Mouse (Mus musculus): ENCODE measurements at regions not wholly inside any gene's neighbourhood (a gene's known extent, or its start where the extent isn't known, plus 50 kb on each side); places are given as distances from the start of the nearest gene placed in this dataset.

DNA sequence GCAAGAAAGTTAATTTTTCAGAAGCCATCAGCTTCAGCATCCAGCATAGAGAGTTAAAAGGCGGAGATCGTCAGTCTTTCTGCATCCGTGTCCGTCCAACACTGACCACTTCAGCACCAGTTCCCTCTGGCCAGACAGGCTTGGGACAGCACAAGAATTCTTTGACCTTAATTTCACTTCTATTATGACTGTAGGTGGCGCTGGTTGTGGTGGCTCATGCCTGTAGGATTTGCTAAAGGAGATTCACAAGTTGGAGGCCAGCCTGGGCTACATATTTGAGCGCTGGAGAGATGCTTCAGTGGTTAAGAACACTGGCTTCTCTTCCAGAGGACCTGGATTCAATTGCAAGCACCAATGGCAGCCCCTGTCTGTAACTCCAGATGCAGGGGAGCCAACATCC lies 66.0 kb downstream of the Amer2 start:
- ATAC-seq (ENCODE audit: poor library complexity, severe bottlenecking) = no peak

GRCm38 (mm10) chr14:60443821-60444551 lies 70.9 kb downstream of the Amer2 start:
- ATAC-seq (ENCODE audit: poor library complexity, severe bottlenecking) = peak; percentile 95

- ATAC-seq (ENCODE audit: poor library complexity, severe bottlenecking) = peak; percentile 33
Observed at GRCm38 (mm10) chr14:60444552-60444937, 71.5 kb downstream of the Amer2 start.

DNA sequence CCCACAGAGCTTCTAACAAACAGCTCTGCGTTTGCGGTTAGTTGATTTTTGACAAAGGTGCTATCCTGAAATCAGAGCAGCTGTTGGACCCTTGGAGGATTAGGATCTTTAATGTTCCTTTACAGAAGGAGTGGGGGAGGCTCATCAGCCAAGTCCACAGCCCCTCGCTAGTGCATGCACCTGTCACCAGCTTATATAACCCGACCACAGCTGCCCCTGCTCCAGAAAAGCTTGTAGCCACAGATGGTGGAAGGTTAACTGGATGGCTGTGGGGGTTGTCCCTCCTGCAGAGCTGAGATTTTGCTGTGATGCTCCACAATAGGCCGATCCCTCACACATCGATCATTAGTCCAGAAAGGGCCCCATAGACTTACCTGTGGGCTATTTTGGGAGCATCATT lies 73.0 kb downstream of the Amer2 start:
- ATAC-seq (ENCODE audit: poor library complexity, severe bottlenecking) = no peak

DNA sequence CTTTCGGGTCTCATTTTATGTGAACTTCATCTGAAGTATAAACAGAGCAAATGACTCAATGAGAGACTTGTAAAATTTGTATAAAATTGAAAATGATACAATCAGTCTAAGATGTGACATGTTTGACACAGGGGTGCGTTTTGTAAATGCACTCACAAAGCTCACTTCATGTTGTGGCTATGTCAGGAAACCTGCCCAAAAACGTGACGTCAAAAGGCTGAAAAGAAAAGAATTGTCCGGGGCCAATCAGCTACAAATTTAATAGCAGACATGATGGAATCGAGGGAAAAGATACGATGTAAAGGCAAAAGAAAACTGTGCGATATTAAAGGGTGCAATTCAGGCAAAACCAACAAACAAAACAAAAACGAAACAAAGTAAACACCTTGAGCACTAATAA lies 78.2 kb downstream of the Amer2 start:
- no peak for ATAC-seq (ENCODE audit: poor library complexity, severe bottlenecking)

DNA sequence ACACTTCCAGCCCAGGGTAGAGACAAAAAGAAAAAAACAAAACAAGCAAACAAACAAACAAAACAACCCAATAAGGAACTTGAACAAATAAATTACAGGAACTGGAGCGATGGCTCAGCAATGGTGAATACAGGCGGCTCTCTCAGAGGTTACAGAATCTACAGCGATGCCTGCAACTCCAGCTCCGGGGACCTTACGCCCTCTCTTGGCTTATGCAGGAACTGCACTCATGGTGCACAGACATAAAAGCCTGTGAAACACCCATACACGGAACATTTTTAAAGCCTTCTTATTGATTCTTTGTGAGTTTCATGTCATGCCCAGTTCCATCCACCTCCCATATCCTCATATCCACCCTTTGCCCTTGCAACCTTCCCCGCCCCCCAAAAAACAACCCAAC lies 78.6 kb downstream of the Amer2 start:
- ATAC-seq (ENCODE audit: poor library complexity, severe bottlenecking) = peak; percentile 96

GRCm38 (mm10) chr14:60456767-60457166 lies 83.7 kb downstream of the Amer2 start:
- no peak for ATAC-seq (ENCODE audit: poor library complexity, severe bottlenecking)

GRCm38 (mm10) chr14:60484996-60485888 lies 112.2 kb downstream of the Amer2 start:
- peak; percentile 80 for ATAC-seq (ENCODE audit: poor library complexity, severe bottlenecking)

DNA sequence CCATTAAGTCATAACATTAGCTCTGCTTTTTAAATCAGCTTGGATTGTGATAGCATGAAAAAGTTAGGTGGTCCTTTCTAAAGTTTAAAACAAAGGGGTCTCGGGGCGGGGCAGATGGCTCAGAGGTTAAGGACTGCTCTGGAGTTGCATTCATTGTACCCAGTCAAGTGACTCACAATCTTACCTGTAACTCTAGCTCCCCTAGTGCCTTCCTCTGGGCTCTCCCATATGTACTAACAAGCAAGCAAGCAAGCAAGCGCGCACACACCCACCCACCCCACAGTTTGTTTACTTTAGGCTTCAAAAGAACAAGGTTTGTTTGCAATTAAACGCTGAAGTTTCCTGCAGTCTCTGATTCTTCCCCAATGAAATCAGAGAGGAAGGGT lies 112.8 kb downstream of the Amer2 start:
- ATAC-seq (ENCODE audit: poor library complexity, severe bottlenecking) = peak; percentile 62

- no peak for ATAC-seq (ENCODE audit: poor library complexity, severe bottlenecking)
Observed at GRCm38 (mm10) chr14:60486278-60486935, 113.3 kb downstream of the Amer2 start.

GRCm38 (mm10) chr14:60489111-60489510 lies 116.1 kb downstream of the Amer2 start:
- no peak for ATAC-seq (ENCODE audit: poor library complexity, severe bottlenecking)

DNA sequence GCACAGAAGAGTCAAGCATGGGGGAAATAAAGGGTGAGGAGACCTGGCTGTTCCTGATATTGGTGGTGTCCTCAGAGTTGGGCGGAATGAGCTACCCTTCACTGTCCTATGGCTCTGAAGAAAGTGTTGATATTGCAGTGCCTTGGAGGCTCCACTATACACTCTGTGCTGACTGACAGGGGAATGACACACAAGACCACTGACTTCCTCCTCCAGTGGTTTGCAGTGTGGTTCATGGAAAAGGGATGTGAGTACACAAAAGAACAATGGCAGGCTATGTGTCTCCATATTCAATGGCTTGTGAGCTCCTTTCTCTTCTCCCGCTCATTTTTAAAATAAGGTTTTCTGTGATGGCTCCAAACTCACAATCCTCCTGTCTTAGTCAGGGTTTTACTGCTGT lies 117.8 kb downstream of the Amer2 start:
- ATAC-seq (ENCODE audit: poor library complexity, severe bottlenecking) = peak; percentile 40; the same call in 1 of the 2 replicates

DNA sequence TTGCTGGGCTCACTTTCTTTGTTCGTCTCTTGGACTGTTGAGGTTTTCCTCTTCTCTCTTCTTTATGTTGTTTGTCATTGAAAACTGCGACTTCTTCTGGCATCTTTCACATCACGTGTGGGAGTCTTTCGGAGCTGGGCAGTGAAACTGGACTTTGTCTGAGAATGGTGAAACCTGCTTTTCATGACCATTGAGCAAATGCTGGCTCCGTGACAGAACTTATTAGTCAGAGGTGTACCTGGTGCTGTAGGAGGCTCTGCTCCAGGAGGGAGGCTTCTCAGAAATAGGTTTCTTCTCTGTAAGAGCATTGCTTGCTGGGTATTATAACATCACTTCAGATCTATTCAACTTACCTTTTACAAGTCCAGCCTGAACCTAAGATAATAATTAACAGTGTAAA lies 122.4 kb downstream of the Amer2 start:
- no peak for ATAC-seq (ENCODE audit: poor library complexity, severe bottlenecking)

DNA sequence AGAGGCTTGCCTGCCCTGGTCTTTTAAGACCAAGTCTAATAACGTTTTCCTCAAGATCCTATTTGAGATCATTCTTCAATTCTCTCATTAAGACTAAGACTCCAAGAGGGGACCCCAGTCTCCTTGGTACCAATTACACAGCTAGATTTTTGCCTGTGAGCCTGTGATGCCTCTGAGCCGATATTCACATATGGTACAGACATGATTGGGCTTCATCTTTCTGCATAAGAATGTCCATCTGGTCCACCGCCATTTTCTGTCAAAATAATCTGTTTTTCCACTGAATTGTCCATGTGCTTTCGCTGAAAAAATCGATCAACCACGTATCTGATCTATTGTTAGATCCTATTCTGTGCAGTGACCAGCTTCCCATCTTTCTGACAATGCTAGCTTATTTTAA lies 129.5 kb downstream of the Amer2 start:
- no peak for ATAC-seq (ENCODE audit: poor library complexity, severe bottlenecking)

DNA sequence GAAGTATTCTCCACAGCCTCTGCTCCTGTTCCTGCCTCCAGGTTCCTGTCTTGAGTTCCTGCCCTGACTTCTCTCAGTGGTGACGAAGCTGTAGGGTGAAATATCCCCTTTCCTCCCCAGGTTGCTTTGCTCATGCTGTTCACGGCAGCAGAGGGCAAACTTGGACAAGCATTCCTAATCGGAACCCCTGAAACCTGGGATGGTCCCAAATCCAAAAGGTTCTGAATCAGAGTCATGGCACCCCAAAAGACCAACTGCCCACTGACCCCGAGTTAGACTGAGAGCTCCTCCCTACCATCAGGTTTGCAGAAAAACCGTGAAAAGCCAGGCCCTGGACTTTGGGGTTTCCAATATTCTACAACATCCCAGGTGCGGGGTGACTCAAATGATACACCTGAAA lies 128.7 kb upstream of the Spata13 start:
- no peak for ATAC-seq (ENCODE audit: poor library complexity, severe bottlenecking)

DNA sequence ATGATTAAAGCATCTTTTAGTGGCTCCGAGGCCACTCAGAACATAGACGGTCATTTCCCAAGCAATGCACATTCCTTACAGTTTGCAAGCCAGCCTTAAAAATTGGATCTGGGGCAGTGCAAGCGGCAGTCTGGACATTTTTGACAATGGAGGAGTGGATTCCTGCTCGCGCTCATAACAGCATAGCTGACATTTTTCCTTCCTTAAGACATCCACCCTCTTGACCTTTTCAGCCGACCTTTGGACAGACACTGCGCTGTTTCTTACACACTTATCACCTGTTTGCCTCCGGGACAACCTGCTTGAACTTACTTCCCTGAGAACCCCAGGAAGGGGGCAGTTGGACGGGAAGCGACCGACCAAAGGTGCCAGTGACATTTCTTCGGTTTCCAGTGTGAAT lies 127.5 kb upstream of the Spata13 start:
- no peak for ATAC-seq (ENCODE audit: poor library complexity, severe bottlenecking)

DNA sequence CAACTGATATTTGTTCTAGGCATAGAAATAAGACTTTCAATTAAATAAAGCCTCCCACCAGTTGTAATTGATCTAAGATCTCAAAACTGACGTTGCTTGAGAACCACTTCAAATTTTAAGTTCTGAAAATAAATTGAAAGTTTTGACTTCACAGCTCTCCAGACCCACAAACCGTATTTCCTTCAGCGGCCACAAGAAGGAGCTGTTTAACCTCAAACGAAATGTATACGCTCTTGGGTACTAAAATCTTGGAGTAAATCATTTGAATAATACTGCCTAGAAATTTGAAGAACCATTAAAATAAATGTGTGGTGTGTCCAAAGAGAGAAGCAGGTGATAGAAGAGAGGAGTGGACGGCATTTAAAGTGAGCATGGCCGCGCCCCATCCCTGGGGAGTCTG lies 120.2 kb upstream of the Spata13 start:
- ATAC-seq (ENCODE audit: poor library complexity, severe bottlenecking) = peak; percentile 66; the same call in 1 of the 2 replicates

GRCm38 (mm10) chr14:60515094-60515786 lies 118.6 kb upstream of the Spata13 start:
- ATAC-seq (ENCODE audit: poor library complexity, severe bottlenecking) = no peak

DNA sequence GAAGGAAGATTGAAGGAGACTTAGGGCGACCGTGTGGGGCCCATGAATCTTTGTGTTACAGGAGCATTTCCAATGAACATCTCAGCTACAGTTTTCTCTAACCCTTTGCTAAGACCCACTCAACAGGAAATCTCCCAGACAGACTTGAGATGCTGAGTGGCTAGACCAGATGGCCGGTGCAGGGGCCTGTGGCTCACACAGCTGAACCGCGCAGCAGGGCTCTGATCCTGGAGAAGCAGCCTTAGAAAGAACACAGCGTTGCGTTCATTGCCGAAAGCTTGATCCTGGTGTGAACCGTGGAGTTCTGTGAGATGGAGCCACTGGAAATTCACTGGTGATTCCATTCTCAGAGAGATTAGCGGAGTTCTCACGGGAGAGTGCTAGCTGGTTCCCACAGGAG lies 115.9 kb upstream of the Spata13 start:
- no peak for ATAC-seq (ENCODE audit: poor library complexity, severe bottlenecking)

DNA sequence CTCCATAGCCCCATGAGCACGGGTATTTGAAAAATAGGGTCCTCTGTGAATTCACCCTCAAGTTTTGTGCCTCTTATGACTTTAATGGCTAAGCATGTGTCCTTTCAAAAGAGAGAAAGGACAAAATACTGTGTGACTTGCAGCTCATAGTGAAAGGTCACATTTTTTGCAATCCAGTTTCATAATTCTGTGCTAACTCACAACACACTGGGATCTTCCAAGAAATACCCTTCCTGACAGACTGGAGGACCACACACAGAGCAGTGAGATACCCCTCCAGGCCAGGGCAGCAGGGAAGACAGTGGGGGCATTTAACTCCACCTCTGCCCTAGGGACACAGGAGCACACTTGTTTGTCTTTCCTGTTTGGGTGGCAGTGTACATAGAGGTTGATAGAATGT lies 110.8 kb upstream of the Spata13 start:
- no peak for ATAC-seq (ENCODE audit: poor library complexity, severe bottlenecking)

DNA sequence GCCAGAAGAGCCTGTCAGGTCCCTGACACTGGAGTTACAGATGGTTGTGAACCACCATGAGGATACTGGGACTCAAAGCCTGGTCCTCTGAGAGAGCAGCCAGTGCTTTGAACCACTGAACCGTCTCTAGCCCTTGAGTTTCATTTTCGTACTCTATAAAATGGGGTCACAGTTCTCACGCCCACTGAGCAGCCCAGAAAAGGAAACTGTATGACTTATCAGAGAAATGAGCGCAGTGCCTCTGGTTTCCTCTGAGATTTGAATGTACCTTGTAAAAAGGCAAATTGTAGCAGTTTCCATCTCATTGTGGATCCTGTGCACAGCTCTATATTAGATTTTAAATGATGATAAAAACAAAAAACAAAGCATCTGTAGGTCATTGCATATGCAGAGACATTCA lies 108.9 kb upstream of the Spata13 start:
- ATAC-seq (ENCODE audit: poor library complexity, severe bottlenecking) = no peak

Measured in megakaryocyte, adult 5-6 weeks (primary cell).